Mouse (Mus musculus) heart, adult 2 months (tissue): ENCODE measurements around the gene Eme2. TPM values are rescaled to one million over a fixed set of nuclear protein-coding genes. Genes with fewer than 3 reads are reported as not detected.

Experiments
- DNase-seq, 2 experiments: peaks; one replicate each; pipeline ENCODE4 v3.0.0; 2021
- H3K27ac ChIP-seq: fragments of 200-600 bp; 2 replicates; pipeline ENCODE4 v1.8.1; 2022
- H3K27me3 ChIP-seq: fragments of 200-500 bp; 2 replicates; pipeline ENCODE4 v1.6.1; 2012; ENCODE audit warnings: mild to moderate bottlenecking, low read length, inconsistent platforms, mixed read lengths; ENCODE audit not compliant: control insufficient read depth, insufficient read depth
- H3K36me3 ChIP-seq: fragments of 200-500 bp; 2 replicates; pipeline ENCODE4 v1.6.1; 2012; ENCODE audit warnings: low read length, inconsistent platforms; ENCODE audit not compliant: control insufficient read depth, insufficient read depth
- H3K4me1 ChIP-seq: fragments of 200-500 bp; 2 replicates; pipeline ENCODE4 v1.6.1; 2011; ENCODE audit warnings: low read length; ENCODE audit not compliant: control insufficient read depth, insufficient read depth
- H3K4me3 ChIP-seq: fragments of 200-600 bp; 2 replicates; pipeline ENCODE4 v1.8.1; 2022
- H3K79me2 ChIP-seq: fragments of 200-500 bp; replicated peaks from 2 replicates; pipeline ENCODE4 v1.6.1; 2012; ENCODE audit warnings: mild to moderate bottlenecking, inconsistent platforms, low read length, moderate library complexity, mixed read lengths; ENCODE audit not compliant: control insufficient read depth, insufficient read depth
- H3K9ac ChIP-seq: fragments of 200-500 bp; 2 replicates; pipeline ENCODE4 v1.6.1; 2012; ENCODE audit warnings: low read depth, mild to moderate bottlenecking, control low read depth, inconsistent platforms, low read length, mixed read lengths
- CTCF ChIP-seq: fragments of 200-600 bp; IDR thresholded peaks from 2 replicates; pipeline ENCODE4 v1.8.1; 2022; ENCODE audit warnings: antibody characterized with exemption, mild to moderate bottlenecking, moderate library complexity
- EP300 ChIP-seq: fragments of 200-500 bp; IDR thresholded peaks from 2 replicates; pipeline ENCODE4 v1.6.1; 2011; ENCODE audit warnings: low read depth, low read length, control low read depth; ENCODE audit not compliant: insufficient read depth
- POLR2A ChIP-seq: fragments of 200-500 bp; IDR thresholded peaks from 2 replicates; pipeline ENCODE4 v1.6.1; 2011; ENCODE audit warnings: mild to moderate bottlenecking, low read depth, low read length, control low read depth; ENCODE audit not compliant: insufficient read depth
- WGBS: fragments of 180-500 bp; shearing (Covaris S2); methylation state at CpG from one replicate; pipeline ENCODE4 v1.1.7; 2018; 5-methylcytosine and 5-hydroxymethylcytosine counted together
- intact Hi-C: fragments of 180-260 bp; cut with DNase I; formaldehyde crosslinking; loops from one replicate; pipeline ENCODE4 v1.15.1; 2025
- polyA plus RNA-seq: library from polyadenylated mRNA; depleted of rRNA; stranded (reverse); fragments of >200 nt; gene quantifications from 2 replicates; pipeline ENCODE4 v1.2.3, GENCODE M21; 2012
- total RNA-seq, 2 experiments: library from RNA; stranded (reverse); gene quantifications; 2 replicates each; pipeline ENCODE4 v1.2.3; 2021

The Eme2 gene
- total and polyA plus RNA-seq, 3 experiments, result 16.9 to 20.3 (median 18.3) TPM

DNA sequence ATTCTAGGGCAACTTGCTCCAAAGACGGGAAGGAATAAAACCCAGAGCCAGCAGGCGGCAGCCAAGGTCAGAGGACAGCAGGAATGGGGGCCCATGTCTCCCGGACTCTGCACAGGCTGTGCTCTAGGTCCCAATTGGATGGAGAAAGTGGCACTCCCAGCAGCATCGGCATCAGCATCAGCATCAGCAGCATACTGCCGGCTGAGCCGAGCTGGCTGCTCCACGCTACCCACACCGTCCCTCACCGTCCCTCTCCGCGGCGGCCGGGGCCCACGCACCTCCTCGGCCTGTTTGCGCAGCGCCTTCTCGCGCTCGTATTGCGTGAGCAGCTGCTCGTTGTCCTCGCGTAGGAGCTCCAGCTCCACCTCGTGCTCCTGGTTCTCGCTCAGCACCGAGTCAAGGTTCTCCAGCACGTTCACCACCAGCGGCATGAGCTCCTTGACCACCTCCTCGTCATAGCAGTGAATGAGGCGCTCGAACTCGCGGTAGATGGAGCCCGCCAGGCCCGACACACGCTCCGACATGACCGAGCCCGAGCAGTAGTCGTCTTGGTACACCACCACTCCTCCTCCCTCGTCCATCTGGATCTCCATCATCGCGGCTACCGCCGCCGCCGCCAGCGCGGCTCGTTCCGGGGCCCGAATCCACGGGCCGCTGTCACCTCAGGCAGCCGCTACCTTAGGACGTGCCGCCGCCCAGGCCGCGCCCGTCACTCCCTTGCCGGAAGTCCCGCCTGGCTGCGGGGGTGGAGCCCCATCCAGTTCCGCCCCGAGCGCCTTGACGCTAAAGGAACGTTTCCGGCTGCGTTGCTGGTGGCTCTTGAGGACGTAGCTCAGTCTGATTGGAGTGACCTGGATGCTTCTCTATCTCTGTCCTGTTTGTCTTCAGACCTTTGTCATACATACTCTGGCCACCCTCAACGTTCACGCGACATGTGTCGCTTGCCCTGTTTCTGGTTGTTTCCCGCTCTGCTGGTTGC is 41.7 kb upstream of the Eme2 start, which contains the start of gene Mapk8ip3:
TSS of gene Mapk8ip3 (minus strand) at position 719 of the 979 bp plus-strand sequence.
- intact Hi-C loops, result loop anchor here (2.0 to 5.0 kb wide), 2 partner anchors 24 to 336 kb away; partner anchors contain the start of genes Jpt2 and Ube2i
- under 1% methylated on average over 78 of the region's 78 CpGs for WGBS
- Histone ChIP-seq H3K36me3 (peaks cover 4% of the 10 kb centered on the region; the same call in 1 of the 2 replicates), H3K27me3 (no peaks in the 10 kb centered on the region), H3K4me3 (peak within 1 kb of the TSS; percentile 83), H3K9ac (peak within 1 kb of the TSS; percentile 86), H3K4me1 (peaks cover 5% of the 10 kb centered on the region), H3K27ac (peak within 1 kb of the TSS; percentile 90), H3K79me2 (peaks cover 3% of the 10 kb centered on the region)
- peak; percentile 96 for TF ChIP-seq POLR2A
- peak; percentile 49; the same call in 1 of the 2 replicates for TF ChIP-seq EP300
- peak; percentile 40 for TF ChIP-seq CTCF
- DNase-seq, result peak; percentile 97 to 98

DNA sequence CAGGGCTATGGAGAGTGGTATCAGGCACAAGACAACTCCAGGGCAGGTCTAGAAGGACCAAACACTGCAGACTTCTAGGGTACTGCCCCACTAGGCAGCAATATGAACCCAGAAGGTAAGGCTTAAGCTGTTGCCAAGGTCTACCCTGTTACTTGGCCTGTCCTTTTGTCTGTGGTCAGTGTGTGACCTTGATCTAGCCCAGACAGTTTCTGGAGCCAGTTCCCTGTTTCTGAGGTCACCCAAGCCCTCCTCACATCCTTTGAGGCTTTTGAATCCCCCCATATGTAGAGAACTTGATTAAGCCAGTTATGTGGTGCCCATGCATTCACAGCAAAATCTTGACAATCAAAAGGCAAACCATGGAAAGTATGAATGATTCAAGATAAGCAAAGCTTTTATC is 40.8 kb upstream of the Eme2 start:
- Histone ChIP-seq H3K4me3 (peak overlapping the region; percentile 83), H3K4me1 (peaks cover 5% of the 10 kb centered on the region), H3K36me3 (peaks cover 4% of the 10 kb centered on the region; the same call in 1 of the 2 replicates), H3K9ac (peak overlapping the region; percentile 20; the same call in 1 of the 2 replicates), H3K27me3 (no peaks in the 10 kb centered on the region), H3K79me2 (peaks cover 3% of the 10 kb centered on the region), H3K27ac (peak overlapping the region; percentile 90; the same call in 1 of the 2 replicates)
- no peak for DNase-seq
- intact Hi-C loops, result loop anchor here (2.0 to 5.0 kb wide), 2 partner anchors 25 to 337 kb away; partner anchors contain the start of genes Jpt2 and Ube2i
- TF ChIP-seq CTCF (no peak), EP300 (no peak), POLR2A (no peak)

DNA sequence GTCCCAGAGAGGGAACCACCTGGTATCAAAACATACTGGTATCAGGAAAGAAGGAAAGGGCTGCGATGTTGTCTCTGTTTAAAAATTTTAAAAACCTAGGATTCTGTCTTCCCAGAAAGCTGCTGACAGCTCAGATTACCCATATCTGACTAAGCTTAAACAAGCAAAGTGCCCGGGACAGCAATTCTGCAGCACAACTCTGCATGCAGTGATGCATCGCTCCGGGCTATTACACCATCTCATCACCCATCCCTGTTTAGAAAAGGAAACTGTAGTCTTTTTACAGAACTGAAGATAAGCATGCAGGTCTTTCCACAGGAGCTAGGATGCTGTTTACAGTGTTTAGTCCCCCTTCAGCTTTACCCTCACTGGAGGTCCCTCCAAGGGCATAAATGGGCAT is 40.0 kb upstream of the Eme2 start:
- intact Hi-C loops, result loop anchor here (5.0 kb wide), 1 partner anchor 337 kb away; the partner anchor contains the start of gene Ube2i
- TF ChIP-seq POLR2A (no peak), EP300 (no peak), CTCF (no peak)

DNA sequence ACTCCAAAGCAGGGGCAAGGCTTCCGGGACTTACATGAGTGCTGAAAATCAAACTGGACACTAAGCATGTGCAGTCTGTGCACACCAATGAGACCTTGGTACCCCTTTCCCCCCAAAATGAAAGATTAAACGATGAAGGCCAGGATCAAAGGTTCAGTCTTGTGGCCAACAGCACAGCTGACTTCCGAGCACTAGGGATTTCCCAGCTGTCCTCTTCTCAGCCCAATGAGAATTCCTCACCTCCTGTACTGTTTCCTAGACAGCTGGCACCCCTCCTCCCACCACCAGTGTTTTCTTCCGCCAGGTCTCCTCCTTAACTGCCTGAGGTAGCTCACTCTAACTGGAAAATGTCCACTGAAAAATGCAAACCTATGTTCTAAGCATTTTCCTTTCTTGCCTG is 38.3 kb upstream of the Eme2 start:
- peaks cover 4% of the 10 kb centered on the region; the same call in 1 of the 2 replicates for H3K36me3 ChIP-seq
- 55% methylated on average over 4 of the region's 4 CpGs for WGBS
- no peaks in the 10 kb centered on the region for H3K27me3 ChIP-seq
- DNase-seq, result no peak
- no peak for TF ChIP-seq EP300
- no peak for TF ChIP-seq CTCF
- no peak for TF ChIP-seq POLR2A
- peaks cover 7% of the 10 kb centered on the region for H3K4me1 ChIP-seq
- H3K4me3 ChIP-seq, result no peak overlapping the region
- H3K79me2 ChIP-seq, result peaks cover 4% of the 10 kb centered on the region
- H3K27ac ChIP-seq, result no peak overlapping the region
- intact Hi-C loops, result no loop called here
- no peak overlapping the region for H3K9ac ChIP-seq

More for the DNA sequence above, 40.0 kb upstream of the Eme2 start:
- peaks cover 5% of the 10 kb centered on the region for H3K4me1 ChIP-seq
- 19% methylated on average over 4 of the region's 4 CpGs for WGBS
- no peaks in the 10 kb centered on the region for H3K27me3 ChIP-seq
- no peak overlapping the region for H3K27ac ChIP-seq
- DNase-seq, result no peak
- peak overlapping the region; percentile 17; the same call in 1 of the 2 replicates for H3K4me3 ChIP-seq
- 0 out of 2 replicates have a peak overlapping the region, but pooled peaks have one; percentile 0 for H3K9ac ChIP-seq
- peaks cover 3% of the 10 kb centered on the region for H3K79me2 ChIP-seq
- peaks cover 4% of the 10 kb centered on the region; the same call in 1 of the 2 replicates for H3K36me3 ChIP-seq

DNA sequence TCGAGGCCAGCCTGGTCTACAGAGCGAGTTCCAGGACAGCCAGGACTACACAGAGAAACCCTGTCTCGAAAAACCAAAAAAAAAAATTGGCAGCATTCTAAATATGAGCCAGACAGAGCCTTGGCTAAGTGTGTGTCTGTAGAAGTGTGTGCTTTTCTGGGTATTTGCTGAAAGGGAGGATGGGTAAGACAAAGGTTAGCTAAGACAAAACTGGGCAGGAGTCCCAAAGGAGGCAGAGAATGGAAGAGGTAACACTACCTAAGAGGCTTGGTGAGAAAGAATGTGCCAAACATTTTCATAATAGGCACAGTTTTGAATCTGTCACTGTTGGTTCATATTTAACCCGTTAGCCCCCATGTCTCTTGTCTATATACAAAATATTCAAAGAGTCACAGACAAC is 37.5 kb upstream of the Eme2 start:
- DNase-seq, result no peak
- no peak overlapping the region for H3K27ac ChIP-seq
- no peak overlapping the region for H3K4me3 ChIP-seq
- peaks cover 7% of the 10 kb centered on the region for H3K4me1 ChIP-seq
- peaks cover 4% of the 10 kb centered on the region for H3K36me3 ChIP-seq
- H3K79me2 ChIP-seq, result peaks cover 6% of the 10 kb centered on the region
- intact Hi-C loops, result no loop called here
- TF ChIP-seq POLR2A (no peak), EP300 (no peak), CTCF (no peak)
- WGBS, result 89% methylated on average over 4 of the region's 4 CpGs
- no peaks in the 10 kb centered on the region for H3K27me3 ChIP-seq
- H3K9ac ChIP-seq, result no peak overlapping the region
